Mouse (Mus musculus): ENCODE data around the gene Commd7.

DNA sequence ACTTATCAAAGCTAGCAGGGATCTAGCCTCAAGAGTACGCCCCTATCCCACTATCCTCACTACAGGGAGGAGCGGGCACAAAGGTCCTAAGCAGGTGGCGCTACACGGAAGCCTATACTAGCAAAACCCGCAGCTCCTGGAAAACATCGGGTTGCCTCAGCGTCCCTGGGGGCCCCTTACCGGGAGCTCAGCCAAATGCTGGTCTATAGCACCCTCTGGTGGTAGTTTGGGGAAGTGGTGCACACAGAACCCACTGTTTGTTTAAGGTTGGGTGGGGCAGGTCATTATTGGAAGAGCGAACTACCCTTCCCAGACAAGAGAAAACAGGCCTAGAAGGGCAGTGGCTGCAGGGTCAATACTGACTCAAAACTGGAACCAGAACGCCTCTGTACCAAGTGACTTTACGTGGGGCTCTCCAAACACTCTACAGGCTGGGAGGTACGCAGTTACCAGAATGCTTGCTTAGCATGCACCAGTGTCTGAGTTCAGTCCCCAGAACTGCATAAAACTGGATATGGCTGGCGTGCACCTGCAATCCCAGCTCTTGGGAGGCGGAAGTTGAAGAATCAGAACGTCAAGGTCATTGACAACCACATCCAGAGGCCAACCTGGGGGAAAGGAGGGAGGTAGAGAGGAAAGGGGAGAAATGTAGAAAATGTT lies 45.9 kb downstream of the Commd7 start:
- no peak for TF ChIP-seq GATA1 (IDR thresholded peaks at IDR 0.05; ENCODE audit: low read length)
- no peak for TF ChIP-seq TAL1 (IDR thresholded peaks at IDR 0.05; ENCODE audit: low read length)
